Mouse (Mus musculus): ENCODE measurements at regions not wholly inside any gene's neighbourhood (a gene's known extent, or its start where the extent isn't known, plus 50 kb on each side); places are given as distances from the start of the nearest gene placed in this dataset.

- Histone ChIP-seq H3K4me1 (ENCODE audit: control insufficient read depth, insufficient read depth, low read depth, low read length) (no peaks in the 10 kb centered on the region), H3K4me2 (ENCODE audit: low read length) (no peak overlapping the region), H3K4me3 (ENCODE audit: low read length) (no peak overlapping the region), H3K27me3 (replicated peaks; ENCODE audit: control insufficient read depth, insufficient read depth, low read length) (no peaks in the 10 kb centered on the region), H3K9ac (ENCODE audit: low read depth, low read length) (no peak overlapping the region), H3K36me3 (ENCODE audit: control insufficient read depth, insufficient read depth, low read length) (no peaks in the 10 kb centered on the region), H3K9me3 (ENCODE audit: control insufficient read depth, low read length) (no peaks in the 10 kb centered on the region), H3K27ac (ENCODE audit: low read depth, low read length) (no peak overlapping the region)
- WGBS: 61% methylated on average over 3 of the region's 3 CpGs
- ATAC-seq: no peak
Observed at GRCm38 (mm10) chr1:12286026-12286425, 872.1 kb downstream of the A830018L16Rik start.

GRCm38 (mm10) chr1:12288521-12288920 lies 874.6 kb downstream of the A830018L16Rik start:
- WGBS: 90% methylated on average over 3 of the region's 3 CpGs
- no peak overlapping the region for H3K27ac ChIP-seq (ENCODE audit: low read depth, low read length)

DNA sequence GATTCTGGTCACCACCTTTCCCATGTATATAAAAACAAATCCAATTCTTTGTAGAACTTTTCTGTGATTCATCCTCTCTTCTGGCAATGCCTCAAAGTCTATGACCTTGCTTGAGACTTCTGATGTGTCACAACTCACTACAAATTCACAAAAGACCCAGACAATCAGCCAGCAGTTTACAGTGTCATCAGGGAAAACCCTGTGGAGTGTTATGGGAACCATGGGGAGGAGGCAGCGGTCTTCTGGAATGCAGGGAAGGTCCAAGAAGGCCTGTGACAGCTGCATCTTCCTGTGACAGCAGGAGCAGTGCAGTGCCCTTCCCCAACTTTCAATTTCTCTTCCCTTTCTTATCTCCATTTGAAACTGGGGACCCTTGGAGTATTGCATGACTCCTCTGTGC lies 877.9 kb downstream of the A830018L16Rik start:
- ATAC-seq: no peak
- no peak overlapping the region for H3K9ac ChIP-seq (ENCODE audit: low read depth, low read length)
- no peaks in the 10 kb centered on the region for H3K27me3 ChIP-seq (replicated peaks; ENCODE audit: control insufficient read depth, insufficient read depth, low read length)
- no peak overlapping the region for H3K4me2 ChIP-seq (ENCODE audit: low read length)
- H3K9me3 ChIP-seq (ENCODE audit: control insufficient read depth, low read length): no peaks in the 10 kb centered on the region
- no peaks in the 10 kb centered on the region for H3K4me1 ChIP-seq (ENCODE audit: control insufficient read depth, insufficient read depth, low read depth, low read length)
- no peak overlapping the region for H3K4me3 ChIP-seq (ENCODE audit: low read length)
- 45% methylated on average over 1 of the region's 1 CpGs for WGBS
- no peak overlapping the region for H3K27ac ChIP-seq (ENCODE audit: low read depth, low read length)
- H3K36me3 ChIP-seq (ENCODE audit: control insufficient read depth, insufficient read depth, low read length): no peaks in the 10 kb centered on the region

More at GRCm38 (mm10) chr1:12288521-12288920, 874.6 kb downstream of the A830018L16Rik start:
- Histone ChIP-seq H3K36me3 (ENCODE audit: control insufficient read depth, insufficient read depth, low read length) (no peaks in the 10 kb centered on the region), H3K9me3 (ENCODE audit: control insufficient read depth, low read length) (no peaks in the 10 kb centered on the region), H3K9ac (ENCODE audit: low read depth, low read length) (no peak overlapping the region), H3K4me1 (ENCODE audit: control insufficient read depth, insufficient read depth, low read depth, low read length) (no peaks in the 10 kb centered on the region), H3K27me3 (replicated peaks; ENCODE audit: control insufficient read depth, insufficient read depth, low read length) (no peaks in the 10 kb centered on the region), H3K4me2 (ENCODE audit: low read length) (no peak overlapping the region), H3K4me3 (ENCODE audit: low read length) (no peak overlapping the region)
- ATAC-seq: no peak

DNA sequence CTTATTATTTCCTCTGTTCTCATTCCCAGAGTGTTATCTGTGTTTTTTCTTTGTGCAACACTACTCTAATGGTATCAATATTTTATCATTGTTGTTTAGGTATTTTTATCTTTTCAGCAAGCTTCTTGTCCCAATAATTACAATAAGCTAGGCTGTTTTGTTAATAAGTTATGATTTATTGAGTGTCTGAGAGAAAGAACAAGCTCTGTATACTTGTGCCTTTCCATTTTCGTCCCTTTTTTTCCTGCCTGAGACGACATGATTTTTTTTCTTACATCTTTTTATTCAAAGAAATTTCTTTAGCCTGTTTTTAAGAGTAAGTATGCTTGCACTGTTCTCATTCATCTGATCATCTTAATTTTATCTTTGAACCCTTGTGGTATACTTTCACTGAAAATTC lies 904.1 kb downstream of the A830018L16Rik start:
- WGBS: 87% methylated on average over 2 of the region's 2 CpGs
- Histone ChIP-seq H3K27me3 (replicated peaks; ENCODE audit: control insufficient read depth, insufficient read depth, low read length) (no peaks in the 10 kb centered on the region), H3K9ac (ENCODE audit: low read depth, low read length) (no peak overlapping the region), H3K4me2 (ENCODE audit: low read length) (no peak overlapping the region), H3K4me3 (ENCODE audit: low read length) (no peak overlapping the region), H3K27ac (ENCODE audit: low read depth, low read length) (no peak overlapping the region), H3K36me3 (ENCODE audit: control insufficient read depth, insufficient read depth, low read length) (no peaks in the 10 kb centered on the region), H3K9me3 (ENCODE audit: control insufficient read depth, low read length) (no peaks in the 10 kb centered on the region), H3K4me1 (ENCODE audit: control insufficient read depth, insufficient read depth, low read depth, low read length) (no peaks in the 10 kb centered on the region)
- no peak for ATAC-seq

DNA sequence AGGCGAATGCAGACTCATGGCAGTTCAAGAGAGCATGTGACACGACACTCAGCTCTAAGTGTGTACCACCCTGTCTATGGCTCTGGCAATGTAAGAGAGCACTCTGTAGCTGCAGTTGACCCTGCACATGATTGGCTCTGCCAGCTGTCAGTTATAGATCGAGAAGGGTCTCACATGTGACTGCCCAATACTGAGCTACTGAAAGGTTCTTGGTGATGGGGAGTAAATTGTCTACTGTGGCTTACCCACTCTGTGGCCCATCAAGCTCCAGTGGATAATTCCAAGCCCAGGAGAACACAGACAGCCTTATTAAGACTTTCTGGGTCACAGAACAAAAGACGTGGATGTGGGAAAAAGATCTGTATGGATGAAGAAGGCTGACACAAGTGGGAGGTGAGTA lies 920.3 kb downstream of the A830018L16Rik start:
- H3K4me3 ChIP-seq (ENCODE audit: low read length): no peak overlapping the region
- no peak for ATAC-seq
- no peaks in the 10 kb centered on the region for H3K36me3 ChIP-seq (ENCODE audit: control insufficient read depth, insufficient read depth, low read length)
- H3K9me3 ChIP-seq (ENCODE audit: control insufficient read depth, low read length): no peaks in the 10 kb centered on the region
- H3K9ac ChIP-seq (ENCODE audit: low read depth, low read length): no peak overlapping the region
- no peak overlapping the region for H3K4me2 ChIP-seq (ENCODE audit: low read length)
- H3K27me3 ChIP-seq (replicated peaks; ENCODE audit: control insufficient read depth, insufficient read depth, low read length): no peaks in the 10 kb centered on the region
- H3K27ac ChIP-seq (ENCODE audit: low read depth, low read length): no peak overlapping the region
- H3K4me1 ChIP-seq (ENCODE audit: control insufficient read depth, insufficient read depth, low read depth, low read length): no peaks in the 10 kb centered on the region
- 83% methylated on average over 4 of the region's 4 CpGs for WGBS

GRCm38 (mm10) chr1:12344726-12345438 lies 931.0 kb downstream of the A830018L16Rik start:
- WGBS: 95% methylated on average over 10 of the region's 10 CpGs
- no peak overlapping the region for H3K9ac ChIP-seq (ENCODE audit: low read depth, low read length)
- no peaks in the 10 kb centered on the region for H3K27me3 ChIP-seq (replicated peaks; ENCODE audit: control insufficient read depth, insufficient read depth, low read length)
- no peak for ATAC-seq
- no peaks in the 10 kb centered on the region for H3K4me1 ChIP-seq (ENCODE audit: control insufficient read depth, insufficient read depth, low read depth, low read length)
- no peaks in the 10 kb centered on the region for H3K9me3 ChIP-seq (ENCODE audit: control insufficient read depth, low read length)
- no peak overlapping the region for H3K4me2 ChIP-seq (ENCODE audit: low read length)
- no peak overlapping the region for H3K4me3 ChIP-seq (ENCODE audit: low read length)
- no peak overlapping the region for H3K27ac ChIP-seq (ENCODE audit: low read depth, low read length)
- no peaks in the 10 kb centered on the region for H3K36me3 ChIP-seq (ENCODE audit: control insufficient read depth, insufficient read depth, low read length)

DNA sequence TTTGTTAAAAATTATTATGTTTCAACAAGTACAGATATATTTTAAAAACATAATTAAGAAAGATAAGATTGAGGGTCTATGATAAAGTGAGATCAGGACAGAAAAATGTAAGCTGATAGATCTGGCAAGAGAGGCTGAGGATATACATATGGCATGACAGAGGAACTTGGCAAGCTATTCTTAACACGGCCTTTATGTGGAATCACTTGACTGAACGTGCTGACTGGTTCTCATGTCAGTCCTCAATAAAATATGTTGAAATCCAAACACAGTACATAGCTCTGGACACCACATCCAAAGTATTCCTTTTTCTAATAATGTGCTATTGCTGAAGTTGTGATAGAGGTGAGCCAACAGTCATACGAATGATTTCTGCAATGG lies 931.5 kb downstream of the A830018L16Rik start:
- no peak for ATAC-seq
- no peaks in the 10 kb centered on the region for H3K4me1 ChIP-seq (ENCODE audit: control insufficient read depth, insufficient read depth, low read depth, low read length)
- H3K27ac ChIP-seq (ENCODE audit: low read depth, low read length): no peak overlapping the region
- H3K9ac ChIP-seq (ENCODE audit: low read depth, low read length): no peak overlapping the region
- no peaks in the 10 kb centered on the region for H3K27me3 ChIP-seq (replicated peaks; ENCODE audit: control insufficient read depth, insufficient read depth, low read length)
- no peak overlapping the region for H3K4me2 ChIP-seq (ENCODE audit: low read length)
- WGBS: 90% methylated on average over 3 of the region's 3 CpGs
- no peaks in the 10 kb centered on the region for H3K9me3 ChIP-seq (ENCODE audit: control insufficient read depth, low read length)
- no peaks in the 10 kb centered on the region for H3K36me3 ChIP-seq (ENCODE audit: control insufficient read depth, insufficient read depth, low read length)
- no peak overlapping the region for H3K4me3 ChIP-seq (ENCODE audit: low read length)

- Histone ChIP-seq H3K4me1 (ENCODE audit: control insufficient read depth, insufficient read depth, low read depth, low read length) (no peaks in the 10 kb centered on the region), H3K4me2 (ENCODE audit: low read length) (no peak overlapping the region), H3K4me3 (ENCODE audit: low read length) (no peak overlapping the region), H3K27ac (ENCODE audit: low read depth, low read length) (no peak overlapping the region), H3K36me3 (ENCODE audit: control insufficient read depth, insufficient read depth, low read length) (no peaks in the 10 kb centered on the region), H3K9me3 (ENCODE audit: control insufficient read depth, low read length) (no peaks in the 10 kb centered on the region), H3K9ac (ENCODE audit: low read depth, low read length) (no peak overlapping the region), H3K27me3 (replicated peaks; ENCODE audit: control insufficient read depth, insufficient read depth, low read length) (no peaks in the 10 kb centered on the region)
- ATAC-seq: no peak
Observed at GRCm38 (mm10) chr1:12354531-12354930, 940.6 kb downstream of the A830018L16Rik start.

- no peak overlapping the region for H3K4me2 ChIP-seq (ENCODE audit: low read length)
- no peak overlapping the region for H3K27ac ChIP-seq (ENCODE audit: low read depth, low read length)
- ATAC-seq: no peak
- 0 out of 2 replicates have a peak, but pooled peaks cover 3% of the 10 kb centered on the region for H3K9me3 ChIP-seq (ENCODE audit: control insufficient read depth, low read length)
- H3K9ac ChIP-seq (ENCODE audit: low read depth, low read length): no peak overlapping the region
- H3K27me3 ChIP-seq (replicated peaks; ENCODE audit: control insufficient read depth, insufficient read depth, low read length): no peaks in the 10 kb centered on the region
- 95% methylated on average over 6 of the region's 6 CpGs for WGBS
- no peak overlapping the region for H3K4me3 ChIP-seq (ENCODE audit: low read length)
- no peaks in the 10 kb centered on the region for H3K36me3 ChIP-seq (ENCODE audit: control insufficient read depth, insufficient read depth, low read length)
- H3K4me1 ChIP-seq (ENCODE audit: control insufficient read depth, insufficient read depth, low read depth, low read length): no peaks in the 10 kb centered on the region
Observed at GRCm38 (mm10) chr1:12367872-12368271, 954.0 kb downstream of the A830018L16Rik start.

DNA sequence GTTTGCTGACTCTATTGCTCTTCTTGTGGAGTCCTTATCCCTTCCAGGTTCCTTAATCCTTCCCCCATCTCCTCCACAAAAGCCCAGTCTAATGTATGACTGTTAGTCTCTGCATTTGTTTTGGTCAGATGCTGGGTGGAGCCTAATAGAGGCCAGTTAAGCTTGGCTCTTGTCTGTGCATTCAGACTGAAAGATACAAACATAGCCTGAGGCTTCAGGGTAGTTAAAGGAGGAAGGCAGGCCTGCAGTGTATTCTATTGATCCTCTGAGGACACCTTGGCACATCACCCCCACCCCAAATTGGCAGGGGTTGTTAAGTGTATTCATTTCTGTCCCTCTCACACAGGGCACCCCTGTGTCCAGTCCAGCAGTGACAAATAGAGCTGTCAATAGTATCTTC lies 959.1 kb downstream of the A830018L16Rik start:
- ATAC-seq: no peak
- Histone ChIP-seq H3K4me1 (ENCODE audit: control insufficient read depth, insufficient read depth, low read depth, low read length) (no peaks in the 10 kb centered on the region), H3K4me3 (ENCODE audit: low read length) (no peak overlapping the region), H3K36me3 (ENCODE audit: control insufficient read depth, insufficient read depth, low read length) (no peaks in the 10 kb centered on the region), H3K4me2 (ENCODE audit: low read length) (no peak overlapping the region), H3K27ac (ENCODE audit: low read depth, low read length) (no peak overlapping the region), H3K9me3 (ENCODE audit: control insufficient read depth, low read length) (0 out of 2 replicates have a peak, but pooled peaks cover 3% of the 10 kb centered on the region), H3K9ac (ENCODE audit: low read depth, low read length) (no peak overlapping the region), H3K27me3 (replicated peaks; ENCODE audit: control insufficient read depth, insufficient read depth, low read length) (no peaks in the 10 kb centered on the region)
